Mouse (Mus musculus) myocyte (in vitro differentiated cells): Measurements from ENCODE around the gene Tnfrsf17.

Experiments
- REST ChIP-seq: IDR thresholded peaks from one replicate; pipeline ENCODE4 v1.6.1; 2011; ENCODE audit warnings: mild to moderate bottlenecking, control low read depth, moderate library complexity; ENCODE audit not compliant: insufficient read depth, insufficient read length
- USF1 ChIP-seq: IDR thresholded peaks from one replicate; pipeline ENCODE4 v1.6.1; 2011; ENCODE audit warnings: low read depth, mild to moderate bottlenecking, control low read depth, moderate library complexity

DNA sequence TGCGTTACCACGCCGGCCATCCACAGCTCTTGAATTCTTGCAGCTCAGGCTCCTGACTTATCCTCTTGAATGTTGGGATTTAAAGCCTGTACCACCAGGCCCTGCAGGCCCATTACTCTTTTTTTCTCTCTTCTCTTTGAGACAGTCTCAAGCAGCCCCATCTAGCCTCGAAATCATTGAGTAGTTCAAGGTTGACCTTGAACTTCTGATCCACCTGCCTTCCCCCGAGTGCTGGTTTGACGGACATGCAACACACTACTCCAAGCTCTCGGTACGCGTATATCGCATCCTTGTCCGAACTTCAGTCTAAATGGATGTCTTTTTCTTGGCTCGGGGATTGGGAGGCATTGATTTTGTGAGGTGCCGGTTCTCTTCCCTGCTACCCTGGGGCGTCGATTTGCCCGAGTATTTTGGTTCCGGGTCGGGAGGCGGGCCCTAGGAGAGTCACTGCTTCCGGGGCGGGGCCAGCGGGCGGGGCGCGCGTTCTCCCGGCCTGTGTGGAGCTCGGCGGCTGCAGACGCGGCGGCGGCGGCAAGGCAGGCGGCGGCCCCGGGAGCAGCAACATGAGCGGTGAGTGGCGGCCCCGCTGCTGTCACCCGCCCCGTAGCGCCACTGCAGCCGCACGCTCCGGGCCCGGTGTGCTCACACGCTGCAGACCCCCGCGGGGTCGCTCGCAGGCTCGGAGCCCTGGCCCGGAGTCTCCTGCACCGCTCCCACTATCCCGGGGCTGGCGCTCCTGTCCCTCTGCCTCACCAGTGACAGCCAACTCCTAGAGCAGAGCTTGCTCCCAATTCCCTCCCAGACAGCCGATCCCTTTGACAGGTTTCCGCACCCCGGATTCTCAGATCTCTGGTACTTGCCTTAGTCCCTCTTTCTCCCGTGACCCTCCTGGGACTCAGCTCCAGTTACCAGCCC lies 9.1 kb downstream of the Tnfrsf17 start, which contains the start of gene Snx29:
- TF ChIP-seq REST = no peak
- no peak for TF ChIP-seq USF1
